Mouse (Mus musculus): ENCODE measurements around the gene 4930402H24Rik. TPM values are rescaled to one million over a fixed set of nuclear protein-coding genes. Genes with fewer than 3 reads are reported as not detected.

The 4930402H24Rik gene
- total RNA-seq, 2 experiments from 2014 or later, result 80.1 to 86.3 TPM

- no peak for DNase-seq
Observed at GRCm38 (mm10) chr2:130657541-130657940, 248.7 kb downstream of the 4930402H24Rik start.

GRCm38 (mm10) chr2:130656536-130656935 is 249.7 kb downstream of the 4930402H24Rik start:
- no peak for DNase-seq

Other genes starting within 250 kb of the 4930402H24Rik start
- 10 to 100 TPM; 57.7 to 58.9 TPM for gene Ddrgk1, start 241.7 kb downstream of the 4930402H24Rik start, total RNA-seq (2021)
- 10 to 100 TPM; 32.7 to 35.2 TPM for gene Itpa, start 238.8 kb downstream of the 4930402H24Rik start, total RNA-seq (2021)
- under 1 TPM; 0.12 to 0.16 TPM for gene Slc4a11, start 208.9 kb downstream of the 4930402H24Rik start, total RNA-seq (2021)
- gene Atrn, start 89 bp upstream of the 4930402H24Rik start, total RNA-seq (2021), result 10 to 100 TPM; 27.6 to 28.8 TPM
- gene Gfra4, start 136.7 kb upstream of the 4930402H24Rik start, total RNA-seq (2021), result 1 to 10 TPM; 4.1 to 4.5 TPM
- gene Adam33, start 157.4 kb upstream of the 4930402H24Rik start, total RNA-seq (2021), result 1 to 10 TPM; 2.4 to 3.2 TPM
- gene Siglec1, start 180.4 kb upstream of the 4930402H24Rik start, total RNA-seq (2021), result under 1 TPM; 0.52 to 0.79 TPM
- gene Hspa12b, start 220.9 kb upstream of the 4930402H24Rik start, total RNA-seq (2021), result 10 to 100 TPM; 40.3 to 40.6 TPM
- not detected for gene Gm11037, start 227.1 kb upstream of the 4930402H24Rik start, total RNA-seq (2021)

Measured in heart, postnatal 4 days (tissue).